Mouse (Mus musculus): ENCODE results near the gene Pdk2.

- TF ChIP-seq POLR2A (IDR thresholded peaks at IDR 0.05; ENCODE audit: low read depth, low read length) (no peak), CTCF (IDR thresholded peaks at IDR 0.05; ENCODE audit: extremely low read depth, insufficient read length, insufficient replicate concordance, low read depth, low read length) (no peak)
These were observed 48.7 kb downstream of the Pdk2 start for GRCm38 (mm10) chr11:94992480-94992753.
